Mouse (Mus musculus) kidney, embryonic 14.5 days (tissue): ENCODE measurements around the gene Tmem184a. TPM values are rescaled to one million over a fixed set of nuclear protein-coding genes. Genes with fewer than 3 reads are reported as not detected.
A peak's percentile ranks its signal among the peaks of the same experiment; 100 is the strongest.

Source experiments
- ATAC-seq: fragments of 200-750 bp; cut with Nextera tagmentation; 2 replicates; pipeline ENCODE4 v1.8.0; 2017; ENCODE audit warnings: moderate number of reproducible peaks, mild to moderate bottlenecking, moderate TSS enrichment, moderate library complexity; ENCODE audit not compliant: low FRiP score, low TSS enrichment
- H3K27ac ChIP-seq: fragments of 300-500 bp; sonication (generic); 2 replicates; pipeline ENCODE4 v1.5.1; 2014; ENCODE audit warnings: low read depth, mild to moderate bottlenecking, low read length, moderate library complexity, mixed read lengths
- H3K27me3 ChIP-seq: fragments of 300-500 bp; sonication (generic); 2 replicates; pipeline ENCODE4 v1.6.1; 2014; ENCODE audit warnings: mild to moderate bottlenecking, low read length; ENCODE audit not compliant: control insufficient read depth, insufficient read depth
- H3K36me3 ChIP-seq: fragments of 300-500 bp; sonication (generic); 2 replicates; pipeline ENCODE4 v1.6.1; 2014; ENCODE audit warnings: low read length, mixed read lengths; ENCODE audit not compliant: control insufficient read depth, insufficient read depth
- H3K4me1 ChIP-seq: fragments of 300-500 bp; sonication (generic); 2 replicates; pipeline ENCODE4 v1.6.1; 2014; ENCODE audit warnings: low read length, mixed read lengths; ENCODE audit not compliant: control insufficient read depth, insufficient read depth
- H3K4me2 ChIP-seq: fragments of 300-500 bp; sonication (generic); replicated peaks from 2 replicates; pipeline ENCODE4 v1.6.1; 2014; ENCODE audit warnings: low read depth, mild to moderate bottlenecking, low read length
- H3K4me3 ChIP-seq: fragments of 300-500 bp; sonication (generic); 2 replicates; pipeline ENCODE4 v1.5.1; 2014; ENCODE audit warnings: mild to moderate bottlenecking, low read length
- H3K9ac ChIP-seq: fragments of 300-500 bp; sonication (generic); 2 replicates; pipeline ENCODE4 v1.6.1; 2014; ENCODE audit warnings: low read depth, mild to moderate bottlenecking, low read length, moderate library complexity
- H3K9me3 ChIP-seq: fragments of 300-500 bp; sonication (generic); 2 replicates; pipeline ENCODE4 v1.6.1; 2016; ENCODE audit warnings: low read length; ENCODE audit not compliant: control insufficient read depth
- WGBS: fragments of 180-500 bp; shearing (Covaris S2); extraction: QIAGEN DNeasy Blood & Tissue Kit; methylation state at CpG from one replicate; pipeline ENCODE4 v1.1.7; 2014; 5-methylcytosine and 5-hydroxymethylcytosine counted together
- polyA plus RNA-seq: library from polyadenylated mRNA; unstranded; fragments of >200 nt; fragmentation: Nextera tagmentation; extraction: Ambion mirVana; gene quantifications from 2 replicates; pipeline ENCODE4 v1.2.1, GENCODE M21; 2014

Tmem184a gene
- polyA plus RNA-seq, 1 experiment from 2014 or later, result 4.9 TPM

DNA sequence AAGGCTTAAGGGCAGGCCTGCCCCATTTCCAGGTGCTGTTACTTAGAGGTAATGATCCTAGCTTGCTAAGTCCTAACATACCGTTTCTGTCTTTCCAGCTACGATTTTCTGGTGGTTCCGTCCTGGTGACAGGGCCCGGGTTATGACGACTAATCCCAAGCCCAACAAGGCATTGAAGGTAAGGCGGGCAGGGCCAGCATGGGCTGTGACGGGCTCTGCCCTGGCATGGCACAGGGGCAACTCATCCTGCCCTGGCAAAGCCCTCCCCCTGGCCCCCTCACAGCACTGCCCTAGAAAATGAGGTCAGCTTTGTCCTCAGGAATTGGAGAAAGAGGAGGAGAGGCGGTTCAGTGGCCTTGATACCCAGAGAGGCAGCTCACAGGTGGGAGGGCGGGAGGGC lies 20.7 kb downstream of the Tmem184a start:
- 93% methylated on average over 9 of the region's 9 CpGs for WGBS
- Histone ChIP-seq H3K4me2 (no peak overlapping the region), H3K4me3 (no peak overlapping the region), H3K27me3 (no peaks in the 10 kb centered on the region), H3K9me3 (no peaks in the 10 kb centered on the region), H3K36me3 (peaks cover 18% of the 10 kb centered on the region; the same call in 1 of the 2 replicates), H3K4me1 (peaks cover 35% of the 10 kb centered on the region), H3K27ac (no peak overlapping the region), H3K9ac (no peak overlapping the region)
- ATAC-seq, result no peak

DNA sequence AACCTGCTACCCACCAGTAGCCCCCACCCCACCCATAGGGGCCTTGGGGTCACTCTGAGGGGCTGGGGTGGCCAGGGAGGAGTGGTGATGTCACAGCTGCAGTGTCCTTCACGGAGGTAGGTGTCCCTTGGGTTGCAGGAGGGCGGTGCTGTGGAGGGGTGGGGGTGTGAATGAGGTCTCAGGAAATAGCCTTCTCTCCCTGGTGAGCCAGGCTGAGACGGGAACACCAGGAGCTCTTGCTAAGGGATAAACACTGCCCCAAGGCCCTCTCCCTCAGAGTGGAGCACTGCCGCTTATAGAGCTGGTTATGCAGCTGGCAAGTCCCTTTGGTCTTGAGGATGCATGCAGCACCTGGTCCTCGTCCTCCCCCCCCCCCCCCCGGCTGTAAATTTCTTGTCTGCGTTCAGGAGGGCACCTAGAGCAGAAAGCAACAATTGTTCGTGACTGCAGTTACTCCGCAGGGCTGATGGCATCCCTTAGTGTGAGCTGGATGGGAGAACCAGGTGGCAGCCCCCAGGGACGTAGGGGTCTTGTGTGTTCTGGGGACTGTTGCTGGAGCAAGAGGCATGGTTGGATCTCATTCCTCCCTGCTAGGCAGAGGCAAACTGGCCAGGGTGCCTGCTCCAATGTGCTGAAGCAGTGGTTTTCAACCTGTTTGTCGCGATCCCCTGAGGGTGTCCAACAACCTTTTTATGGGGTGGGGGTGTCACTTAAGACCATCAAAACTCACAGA lies 21.4 kb downstream of the Tmem184a start:
- peaks cover 31% of the 10 kb centered on the region for H3K4me1 ChIP-seq
- H3K27ac ChIP-seq, result no peak overlapping the region
- WGBS, result 48% methylated on average over 11 of the region's 12 CpGs
- ATAC-seq, result peak; percentile 24
- H3K9ac ChIP-seq, result 0 out of 2 replicates have a peak overlapping the region, but pooled peaks have one; percentile 7
- H3K27me3 ChIP-seq, result no peaks in the 10 kb centered on the region
- H3K4me3 ChIP-seq, result no peak overlapping the region
- no peak overlapping the region for H3K4me2 ChIP-seq
- peaks cover 18% of the 10 kb centered on the region; the same call in 1 of the 2 replicates for H3K36me3 ChIP-seq
- no peaks in the 10 kb centered on the region for H3K9me3 ChIP-seq

DNA sequence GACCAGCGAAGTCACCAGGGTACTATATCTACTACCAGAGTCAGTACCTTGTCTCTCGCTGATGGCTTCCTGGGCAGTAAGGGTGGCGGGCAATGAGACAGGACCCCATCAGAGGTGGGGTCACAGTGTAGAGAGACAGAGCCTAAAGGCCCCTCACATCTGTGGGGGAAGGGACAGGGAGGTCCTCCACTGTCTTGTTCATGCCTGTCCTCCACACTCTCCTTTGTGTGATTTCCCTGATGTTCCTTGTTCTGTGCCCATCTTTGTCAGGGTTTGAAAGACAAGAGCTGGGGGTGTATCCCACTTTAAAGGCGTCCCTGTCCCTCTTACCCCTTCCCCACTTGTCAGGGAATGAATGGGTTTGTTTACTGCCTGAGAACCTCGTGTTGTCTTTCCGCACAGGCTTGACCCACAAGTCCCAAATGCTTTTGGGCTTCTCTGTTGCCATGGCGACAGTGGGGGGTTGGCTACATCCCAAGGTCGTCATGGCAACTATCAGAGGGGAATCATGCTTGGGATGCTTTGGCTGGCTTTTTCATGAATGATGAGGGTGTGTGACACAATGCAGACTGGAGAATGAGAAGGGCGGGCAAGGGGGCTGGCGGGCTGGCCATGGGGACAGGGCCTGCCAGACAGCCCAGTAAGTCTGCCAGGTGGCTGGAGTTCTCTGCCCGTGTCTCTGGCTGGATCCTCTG lies 22.1 kb downstream of the Tmem184a start:
- Histone ChIP-seq H3K4me3 (no peak overlapping the region), H3K4me1 (peaks cover 31% of the 10 kb centered on the region), H3K9me3 (no peaks in the 10 kb centered on the region), H3K27ac (peak overlapping the region; percentile 51; the same call in 1 of the 2 replicates), H3K27me3 (no peaks in the 10 kb centered on the region), H3K36me3 (peaks cover 18% of the 10 kb centered on the region; the same call in 1 of the 2 replicates), H3K4me2 (peak overlapping the region; percentile 26; the same call in 1 of the 2 replicates), H3K9ac (0 out of 2 replicates have a peak overlapping the region, but pooled peaks have one; percentile 7)
- 43% methylated on average over 11 of the region's 11 CpGs for WGBS
- ATAC-seq, result peak; percentile 63

DNA sequence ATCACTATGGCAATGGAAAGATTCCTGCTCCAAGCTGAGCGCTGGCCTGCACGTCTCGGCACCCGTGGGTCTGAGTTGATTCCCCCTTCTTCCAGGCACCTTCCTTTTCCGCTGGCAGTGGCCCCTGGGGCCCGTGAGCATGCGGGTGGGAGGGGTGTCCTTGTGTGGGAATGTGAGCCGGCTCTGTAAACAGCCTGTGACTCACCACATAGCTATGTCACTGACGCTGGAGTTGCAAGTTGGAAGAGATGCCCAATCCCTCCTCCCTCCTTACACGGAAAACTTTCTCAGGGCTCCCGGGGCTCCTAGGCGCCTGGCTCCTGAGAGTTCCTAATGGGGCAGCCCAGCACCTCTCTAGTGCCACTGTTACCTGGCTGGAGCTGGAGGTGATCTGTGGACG lies 22.8 kb downstream of the Tmem184a start:
- Histone ChIP-seq H3K4me2 (peak overlapping the region; percentile 26), H3K9ac (peak overlapping the region; percentile 25; the same call in 1 of the 2 replicates), H3K4me1 (peaks cover 31% of the 10 kb centered on the region)

DNA sequence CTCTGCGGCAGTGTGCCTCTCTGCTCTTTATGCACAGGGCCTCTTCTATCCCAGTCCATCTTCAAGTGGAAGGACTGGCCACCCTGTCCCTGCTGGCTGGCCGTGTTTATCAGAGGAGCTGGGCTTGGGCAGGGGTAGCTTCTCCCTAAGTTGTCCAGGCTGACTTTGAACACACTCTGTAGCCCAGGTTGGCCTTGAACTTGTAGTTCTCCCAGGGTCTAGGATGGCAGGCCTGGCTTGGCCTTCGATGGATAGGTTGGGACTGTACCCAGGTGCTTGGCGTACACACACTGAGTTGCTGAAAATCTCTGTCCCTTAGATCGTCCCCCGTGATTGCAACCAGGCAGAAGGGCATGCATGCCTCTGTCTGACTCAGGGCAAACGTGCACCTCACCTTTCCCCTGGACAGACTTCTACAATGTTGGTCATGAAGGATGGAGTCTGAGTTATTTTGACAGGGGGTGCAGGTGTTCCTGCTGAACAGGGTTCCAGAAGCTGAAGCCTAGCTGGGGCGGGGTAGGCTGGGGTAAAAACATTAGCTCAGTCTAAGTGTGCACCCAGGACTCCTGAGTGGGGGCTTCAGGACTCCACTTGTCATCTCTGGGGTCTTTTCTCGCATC lies 23.6 kb downstream of the Tmem184a start:
- no peak for ATAC-seq
- H3K4me2 ChIP-seq, result no peak overlapping the region
- no peak overlapping the region for H3K27ac ChIP-seq
- no peaks in the 10 kb centered on the region for H3K9me3 ChIP-seq
- peaks cover 12% of the 10 kb centered on the region; the same call in 1 of the 2 replicates for H3K36me3 ChIP-seq
- WGBS, result 77% methylated on average over 9 of the region's 9 CpGs
- H3K27me3 ChIP-seq, result no peaks in the 10 kb centered on the region
- H3K4me3 ChIP-seq, result no peak overlapping the region
- H3K4me1 ChIP-seq, result peaks cover 31% of the 10 kb centered on the region
- no peak overlapping the region for H3K9ac ChIP-seq

More for the DNA sequence above, 22.8 kb downstream of the Tmem184a start:
- Histone ChIP-seq H3K27ac (no peak overlapping the region; the same call in 1 of the 2 replicates), H3K4me3 (no peak overlapping the region), H3K27me3 (no peaks in the 10 kb centered on the region), H3K9me3 (no peaks in the 10 kb centered on the region), H3K36me3 (peaks cover 17% of the 10 kb centered on the region; the same call in 1 of the 2 replicates)
- peak; percentile 40 for ATAC-seq
- 13% methylated on average over 13 of the region's 13 CpGs for WGBS

DNA sequence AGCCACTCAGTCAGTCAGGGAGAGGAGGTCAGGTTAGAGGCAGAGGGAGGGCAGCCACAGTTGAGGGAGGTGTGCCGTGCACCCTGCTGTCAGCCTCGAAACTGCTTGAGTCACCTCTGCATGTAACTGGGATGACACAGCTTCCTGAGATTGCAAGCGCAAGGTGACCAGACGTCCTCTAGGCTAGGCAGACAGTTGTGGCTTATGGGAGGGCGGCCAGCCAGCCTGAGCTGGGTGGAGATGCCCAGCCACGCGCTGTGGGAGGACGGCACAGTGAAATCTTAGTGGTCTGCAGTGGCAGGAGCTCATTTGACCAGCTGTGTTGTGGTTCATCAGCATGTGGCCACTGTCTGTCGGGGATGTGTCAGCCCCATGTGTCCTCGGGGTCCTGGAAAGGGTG lies 24.8 kb downstream of the Tmem184a start:
- H3K36me3 ChIP-seq, result peaks cover 1% of the 10 kb centered on the region; the same call in 1 of the 2 replicates
- no peak for ATAC-seq
- no peaks in the 10 kb centered on the region for H3K9me3 ChIP-seq
- WGBS, result 51% methylated on average over 10 of the region's 10 CpGs
- peak overlapping the region; percentile 23; the same call in 1 of the 2 replicates for H3K9ac ChIP-seq
- H3K4me1 ChIP-seq, result peaks cover 31% of the 10 kb centered on the region
- no peak overlapping the region for H3K4me3 ChIP-seq
- no peak overlapping the region for H3K4me2 ChIP-seq
- H3K27ac ChIP-seq, result no peak overlapping the region
- no peaks in the 10 kb centered on the region for H3K27me3 ChIP-seq

DNA sequence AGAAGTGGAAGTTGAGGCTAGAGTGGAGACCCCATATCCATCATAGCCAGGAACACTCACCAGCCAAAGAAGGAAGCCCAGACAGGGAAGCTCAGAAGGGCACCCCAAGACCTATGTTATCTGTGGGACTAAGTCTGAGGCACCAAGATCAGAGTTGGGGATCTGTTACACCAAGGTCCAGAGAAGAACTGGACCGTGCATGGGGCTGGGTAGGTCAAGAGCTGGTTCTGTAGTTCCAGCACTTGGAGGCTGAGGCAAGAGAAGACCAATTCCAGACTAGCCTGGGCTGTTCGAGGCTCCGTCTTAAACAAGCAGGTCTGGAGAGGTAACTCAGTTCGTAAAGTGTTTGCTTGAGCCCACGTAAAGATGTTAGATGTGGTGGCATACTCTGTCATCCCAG lies 25.6 kb downstream of the Tmem184a start:
- no peak overlapping the region for H3K4me3 ChIP-seq
- no peak overlapping the region for H3K4me2 ChIP-seq
- no peak for ATAC-seq
- no peaks in the 10 kb centered on the region for H3K36me3 ChIP-seq
- H3K9me3 ChIP-seq, result no peaks in the 10 kb centered on the region
- 86% methylated on average over 5 of the region's 5 CpGs for WGBS
- H3K4me1 ChIP-seq, result peaks cover 31% of the 10 kb centered on the region
- H3K27ac ChIP-seq, result no peak overlapping the region
- H3K27me3 ChIP-seq, result no peaks in the 10 kb centered on the region
- no peak overlapping the region for H3K9ac ChIP-seq

DNA sequence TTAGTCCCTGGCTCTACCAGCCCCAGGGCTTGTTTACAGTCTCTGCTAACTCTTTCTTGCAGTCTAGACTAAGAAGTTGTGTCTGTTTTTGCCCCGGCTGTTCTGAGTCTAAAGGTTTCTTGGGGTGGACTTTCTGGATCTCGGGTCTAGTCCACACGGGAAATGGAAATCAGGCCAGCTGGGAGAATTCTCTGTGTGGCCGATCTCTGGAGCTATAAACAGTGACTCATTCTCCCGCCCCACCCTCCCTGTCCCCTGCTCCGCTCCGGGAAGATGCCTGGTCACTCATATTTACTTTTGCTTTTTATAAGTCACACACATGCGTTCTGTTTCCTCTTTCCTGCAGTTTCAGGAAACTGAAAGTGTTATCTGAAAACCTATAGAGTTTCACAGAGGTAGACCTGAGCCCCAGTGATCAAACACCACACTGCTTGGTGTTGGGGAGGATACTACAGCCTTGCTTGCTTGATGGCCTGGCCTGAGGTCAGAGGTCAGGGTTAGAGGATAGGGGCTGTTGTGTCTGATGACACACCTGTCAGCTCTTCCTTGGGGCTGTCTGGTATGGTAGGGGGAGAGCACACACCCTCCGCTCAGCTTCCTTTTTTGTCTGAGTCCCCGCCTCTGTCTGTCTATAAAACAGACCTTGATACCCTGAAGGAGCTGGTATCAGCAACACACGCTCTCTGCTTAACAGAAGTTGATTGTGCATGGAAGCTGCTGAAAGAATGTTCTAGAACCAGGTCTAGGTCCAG lies 26.2 kb downstream of the Tmem184a start:
- no peaks in the 10 kb centered on the region for H3K9me3 ChIP-seq
- H3K4me2 ChIP-seq, result 0 out of 2 replicates have a peak overlapping the region, but pooled peaks have one; percentile 13
- no peaks in the 10 kb centered on the region for H3K27me3 ChIP-seq
- no peak overlapping the region for H3K27ac ChIP-seq
- H3K9ac ChIP-seq, result no peak overlapping the region
- no peak for ATAC-seq
- peaks cover 29% of the 10 kb centered on the region for H3K4me1 ChIP-seq
- H3K36me3 ChIP-seq, result no peaks in the 10 kb centered on the region
- H3K4me3 ChIP-seq, result no peak overlapping the region
- 38% methylated on average over 11 of the region's 11 CpGs for WGBS
